Mouse (Mus musculus) thymus, adult 18-20 months (tissue): Measurements from ENCODE around the gene Hepacam2.
"Not testable (repeated sequence)": the region's sequence is repeated elsewhere in the genome, so short reads cannot be mapped to it uniquely, and the experiment has no call there.

Experiments used
- DNase-seq, 2 experiments: peaks; one replicate each; pipeline ENCODE4 v3.0.0; 2022; ENCODE audit warnings: mixed read lengths in 2 of 2

Hepacam2 gene

GRCm38 (mm10) chr6:3498162-3498848 lies at the start of gene Hepacam2, which contains the start of gene Vps50:
Gene Hepacam2, minus strand, starts transcription at chr6:3498298.
Gene Vps50, plus strand, starts transcription at chr6:3498382.
- DNase-seq: peak; percentile 77 to 85

GRCm38 (mm10) chr6:3544970-3545369 lies 46.9 kb upstream of the Hepacam2 start:
- DNase-seq: no peak

GRCm38 (mm10) chr6:3543862-3544261 lies 45.8 kb upstream of the Hepacam2 start:
- DNase-seq: no peak

GRCm38 (mm10) chr6:3539470-3539869 lies 41.4 kb upstream of the Hepacam2 start:
- no peak for DNase-seq

- no peak for DNase-seq
These were observed 38.0 kb upstream of the Hepacam2 start for GRCm38 (mm10) chr6:3536048-3536447.

- no peak for DNase-seq
These were observed 33.3 kb upstream of the Hepacam2 start for GRCm38 (mm10) chr6:3531445-3531844.

GRCm38 (mm10) chr6:3528198-3528597 lies 30.1 kb upstream of the Hepacam2 start:
- DNase-seq: no peak

- no peak for DNase-seq
These were observed 14.5 kb upstream of the Hepacam2 start for GRCm38 (mm10) chr6:3512611-3513010.

- DNase-seq: no peak
These were observed 13.5 kb upstream of the Hepacam2 start for GRCm38 (mm10) chr6:3511612-3512011.

- DNase-seq: no peak
These were observed 13.0 kb upstream of the Hepacam2 start for GRCm38 (mm10) chr6:3511116-3511515.

- no peak for DNase-seq
These were observed 11.7 kb upstream of the Hepacam2 start for GRCm38 (mm10) chr6:3509782-3510181.

GRCm38 (mm10) chr6:3508151-3508550 lies 10.1 kb upstream of the Hepacam2 start:
- not testable (repeated sequence) for DNase-seq

- DNase-seq: no peak
These were observed 9.0 kb upstream of the Hepacam2 start for GRCm38 (mm10) chr6:3507078-3507477.

GRCm38 (mm10) chr6:3505289-3505688 lies 7.2 kb upstream of the Hepacam2 start:
- no peak for DNase-seq

GRCm38 (mm10) chr6:3500286-3500685 lies 2.2 kb upstream of the Hepacam2 start:
- no peak for DNase-seq

- DNase-seq: no peak
These were observed 1.9 kb downstream of the Hepacam2 start for GRCm38 (mm10) chr6:3496210-3496609.

GRCm38 (mm10) chr6:3494285-3494684 lies 3.8 kb downstream of the Hepacam2 start:
- DNase-seq: no peak

- DNase-seq: no peak
These were observed 10.7 kb downstream of the Hepacam2 start for GRCm38 (mm10) chr6:3487355-3487754.

- no peak for DNase-seq
These were observed 13.0 kb downstream of the Hepacam2 start for GRCm38 (mm10) chr6:3485133-3485532.

- DNase-seq: no peak
These were observed 16.4 kb downstream of the Hepacam2 start for GRCm38 (mm10) chr6:3481705-3482104.

GRCm38 (mm10) chr6:3479853-3480252 lies 18.2 kb downstream of the Hepacam2 start:
- no peak for DNase-seq

GRCm38 (mm10) chr6:3476299-3476698 lies 21.8 kb downstream of the Hepacam2 start:
- DNase-seq: no peak

GRCm38 (mm10) chr6:3470706-3471105 lies 27.4 kb downstream of the Hepacam2 start:
- DNase-seq: no peak

GRCm38 (mm10) chr6:3468627-3469026 lies 29.5 kb downstream of the Hepacam2 start:
- DNase-seq: no peak

GRCm38 (mm10) chr6:3463594-3463993 lies 34.5 kb downstream of the Hepacam2 start:
- no peak for DNase-seq
